Mouse (Mus musculus): ENCODE results near the gene Parp8. TPM values are rescaled to one million over a fixed set of nuclear protein-coding genes. Genes with fewer than 3 reads are reported as not detected.

Parp8 gene
- polyA plus RNA-seq, 1 experiment from 2014 or later = 11.8 TPM

DNA sequence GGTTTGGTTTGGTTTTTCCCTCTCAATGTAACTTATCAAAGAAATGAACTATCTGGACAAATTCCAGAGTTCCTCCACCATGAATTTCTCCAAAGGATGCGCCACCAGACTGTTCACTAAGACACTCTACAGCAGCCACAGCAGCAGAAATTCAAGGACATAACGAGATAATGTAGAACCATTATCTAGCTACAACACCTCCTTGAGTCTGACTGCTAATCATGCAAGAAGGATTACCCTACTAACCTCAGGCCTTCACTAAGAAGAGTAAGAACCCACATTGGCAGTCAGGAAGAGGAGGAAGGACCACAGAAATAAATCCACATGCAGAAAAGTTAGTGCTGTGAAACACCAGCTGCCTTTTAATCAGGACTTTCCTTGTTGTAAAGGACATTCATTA, 11.8 kb downstream of the Parp8 start:
- no peak for ATAC-seq (replicated peaks; ENCODE audit: insufficient number of reproducible peaks, insufficient read depth, low FRiP score, low read depth)
- H3K4me2 ChIP-seq = no peak overlapping the region
- H3K9ac ChIP-seq = no peak overlapping the region
- no peaks in the 10 kb centered on the region for H3K27me3 ChIP-seq
- H3K9me3 ChIP-seq (replicated peaks) = no peaks in the 10 kb centered on the region
- no peak overlapping the region for H3K4me3 ChIP-seq
- no peaks in the 10 kb centered on the region; the same call in 1 of the 2 replicates for H3K36me3 ChIP-seq
- 73% methylated on average over 2 of the region's 2 CpGs for WGBS
- H3K27ac ChIP-seq = no peak overlapping the region
- no peaks in the 10 kb centered on the region for H3K4me1 ChIP-seq (replicated peaks)

DNA sequence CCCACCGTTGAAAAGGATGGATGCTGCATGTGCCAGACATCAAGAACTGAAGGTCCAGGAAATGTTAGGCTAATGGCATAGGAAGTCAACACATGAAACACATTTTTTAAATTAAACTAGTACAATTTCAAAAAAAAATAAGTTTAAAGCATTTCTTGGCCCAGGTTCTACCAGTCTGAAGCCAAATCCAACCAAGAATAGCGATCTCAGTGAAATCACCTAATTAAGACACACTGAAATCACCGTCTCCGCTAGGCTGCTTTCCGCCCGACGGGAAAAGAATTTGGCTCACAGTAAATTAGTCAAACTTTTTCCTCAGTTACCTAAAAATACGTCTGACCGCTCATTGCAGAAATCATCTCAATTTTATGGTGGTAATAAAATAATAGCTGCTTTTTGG, 13.3 kb downstream of the Parp8 start:
- no peak for ATAC-seq (replicated peaks; ENCODE audit: insufficient number of reproducible peaks, insufficient read depth, low FRiP score, low read depth)
- Histone ChIP-seq H3K4me2 (no peak overlapping the region), H3K36me3 (no peaks in the 10 kb centered on the region; the same call in 1 of the 2 replicates), H3K27me3 (no peaks in the 10 kb centered on the region), H3K9ac (no peak overlapping the region), H3K4me1 (replicated peaks) (no peaks in the 10 kb centered on the region), H3K27ac (no peak overlapping the region), H3K4me3 (no peak overlapping the region), H3K9me3 (replicated peaks) (no peaks in the 10 kb centered on the region)
- 85% methylated on average over 9 of the region's 9 CpGs for WGBS

DNA sequence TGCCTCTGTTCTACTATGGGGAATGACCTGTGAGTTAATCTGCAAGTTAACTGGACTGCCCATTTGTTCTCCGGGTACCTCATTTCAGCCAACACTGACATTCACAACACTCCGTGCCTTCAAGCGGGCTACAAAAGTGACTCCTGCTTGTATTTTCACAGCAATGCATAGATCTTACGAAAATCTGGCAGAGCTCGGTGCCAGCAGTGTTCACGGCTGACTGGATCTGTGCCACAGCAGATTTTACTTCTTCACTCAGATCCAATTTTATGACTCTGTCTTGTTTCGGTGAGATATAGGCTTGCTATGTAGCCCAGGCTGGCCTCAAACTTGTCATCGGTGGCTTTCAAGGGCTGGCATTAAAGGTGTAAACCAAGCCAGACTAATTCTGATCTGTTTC, 15.2 kb downstream of the Parp8 start:
- Histone ChIP-seq H3K27ac (no peak overlapping the region), H3K4me3 (no peak overlapping the region), H3K9me3 (replicated peaks) (no peaks in the 10 kb centered on the region), H3K36me3 (no peaks in the 10 kb centered on the region; the same call in 1 of the 2 replicates), H3K4me1 (replicated peaks) (no peaks in the 10 kb centered on the region), H3K27me3 (no peaks in the 10 kb centered on the region), H3K9ac (no peak overlapping the region), H3K4me2 (no peak overlapping the region)
- ATAC-seq (replicated peaks; ENCODE audit: insufficient number of reproducible peaks, insufficient read depth, low FRiP score, low read depth) = no peak
- 72% methylated on average over 8 of the region's 8 CpGs for WGBS

DNA sequence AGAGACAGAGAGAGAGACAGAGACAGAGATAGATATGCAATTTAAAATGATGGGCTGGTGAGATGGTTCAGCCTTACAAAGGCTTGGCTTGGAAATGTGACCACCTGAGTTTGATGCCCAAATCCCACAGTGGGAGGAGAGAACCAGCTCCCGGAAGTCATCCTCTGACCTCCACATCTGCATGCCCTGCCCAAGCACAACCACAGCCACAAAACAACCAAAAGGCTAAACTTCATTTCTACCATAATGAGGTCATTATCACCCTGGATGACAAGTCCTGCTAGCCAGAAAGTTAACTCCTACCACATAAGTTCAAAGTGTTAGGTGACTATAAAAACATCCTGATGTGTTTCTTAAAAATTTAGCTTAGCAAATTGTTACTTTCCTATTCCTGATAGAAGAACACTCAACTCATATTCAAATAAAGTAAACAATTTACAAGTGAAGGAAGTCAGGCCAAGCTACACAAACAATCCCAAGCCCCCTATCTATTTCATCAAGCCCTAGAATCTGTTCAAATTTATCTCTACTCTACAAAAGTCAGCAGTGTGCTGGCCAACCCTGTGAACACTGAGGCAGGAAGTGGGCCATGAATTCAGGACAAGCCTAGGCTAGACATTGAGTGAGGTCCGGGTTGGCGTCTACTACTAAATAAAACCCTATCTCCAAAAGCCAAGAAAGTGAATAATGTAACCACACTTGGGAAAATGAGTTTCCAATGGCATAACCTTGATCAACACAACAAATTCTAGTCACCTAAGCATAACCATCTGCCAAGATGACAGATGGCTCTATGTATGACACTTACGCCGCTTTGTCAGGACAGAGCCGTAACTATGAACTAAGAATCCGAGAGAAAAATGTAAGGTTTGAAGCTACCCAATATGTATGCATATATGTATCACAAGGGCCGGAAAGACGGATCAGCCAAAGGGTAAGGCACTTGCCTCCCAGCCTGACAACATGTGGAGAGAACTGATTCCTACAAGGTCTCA, 17.0 kb downstream of the Parp8 start:
- Histone ChIP-seq H3K4me3 (no peak overlapping the region), H3K4me1 (replicated peaks) (no peaks in the 10 kb centered on the region), H3K27me3 (no peaks in the 10 kb centered on the region), H3K36me3 (no peaks in the 10 kb centered on the region), H3K9ac (no peak overlapping the region), H3K27ac (no peak overlapping the region), H3K9me3 (replicated peaks) (no peaks in the 10 kb centered on the region), H3K4me2 (no peak overlapping the region)
- ATAC-seq (replicated peaks; ENCODE audit: insufficient number of reproducible peaks, insufficient read depth, low FRiP score, low read depth) = no peak
- WGBS = 92% methylated on average over 9 of the region's 9 CpGs

DNA sequence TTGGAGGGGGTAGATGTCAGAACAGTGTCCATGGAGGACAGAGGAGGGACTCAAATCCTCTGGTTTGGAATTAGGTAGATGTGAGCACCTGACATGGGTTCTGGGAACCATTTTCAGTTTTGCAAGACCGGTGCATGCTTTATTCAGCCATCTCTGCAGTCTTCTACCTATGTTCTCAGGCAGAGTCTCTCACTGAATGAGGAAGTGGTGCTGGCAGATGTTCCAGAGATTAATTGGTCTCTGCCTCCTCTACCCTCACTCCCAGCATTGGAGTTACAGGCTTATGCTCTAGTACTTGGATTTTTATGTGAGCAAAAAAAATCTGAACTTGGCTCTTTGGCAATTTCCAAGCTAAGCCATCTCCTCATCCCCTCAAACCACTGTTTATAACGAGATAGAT, 17.8 kb downstream of the Parp8 start:
- no peak overlapping the region for H3K27ac ChIP-seq
- H3K36me3 ChIP-seq = no peaks in the 10 kb centered on the region
- H3K4me1 ChIP-seq (replicated peaks) = no peaks in the 10 kb centered on the region
- H3K9ac ChIP-seq = no peak overlapping the region
- H3K9me3 ChIP-seq (replicated peaks) = no peaks in the 10 kb centered on the region
- WGBS = 80% methylated on average over 2 of the region's 2 CpGs
- no peak for ATAC-seq (replicated peaks; ENCODE audit: insufficient number of reproducible peaks, insufficient read depth, low FRiP score, low read depth)
- H3K4me2 ChIP-seq = no peak overlapping the region
- H3K4me3 ChIP-seq = no peak overlapping the region
- H3K27me3 ChIP-seq = no peaks in the 10 kb centered on the region

DNA sequence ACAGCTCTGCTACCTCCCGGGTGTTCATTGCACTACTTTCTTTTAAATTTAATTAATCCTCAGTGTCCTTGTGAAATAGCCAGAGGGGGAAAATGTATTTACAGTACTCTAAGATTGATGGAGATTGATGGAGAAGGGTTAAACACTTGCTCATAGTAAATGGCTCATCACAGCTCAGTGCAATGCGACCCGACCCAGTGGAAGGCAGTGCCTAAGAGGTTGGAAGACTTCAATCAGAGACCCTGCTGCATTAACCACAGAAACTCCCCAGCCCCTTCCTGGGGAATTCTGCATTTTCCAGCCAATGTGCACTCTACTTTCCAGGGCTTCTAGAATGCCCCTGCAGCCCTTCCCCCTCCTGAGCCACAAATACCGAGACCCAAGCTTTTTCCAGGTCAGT, 18.7 kb downstream of the Parp8 start:
- H3K27me3 ChIP-seq = no peaks in the 10 kb centered on the region
- 52% methylated on average over 4 of the region's 4 CpGs for WGBS
- no peak overlapping the region for H3K9ac ChIP-seq
- no peak overlapping the region for H3K27ac ChIP-seq
- H3K4me1 ChIP-seq (replicated peaks) = no peaks in the 10 kb centered on the region
- H3K4me3 ChIP-seq = no peak overlapping the region
- H3K9me3 ChIP-seq (replicated peaks) = no peaks in the 10 kb centered on the region
- no peak for ATAC-seq (replicated peaks; ENCODE audit: insufficient number of reproducible peaks, insufficient read depth, low FRiP score, low read depth)
- H3K36me3 ChIP-seq = no peaks in the 10 kb centered on the region
- no peak overlapping the region for H3K4me2 ChIP-seq

DNA sequence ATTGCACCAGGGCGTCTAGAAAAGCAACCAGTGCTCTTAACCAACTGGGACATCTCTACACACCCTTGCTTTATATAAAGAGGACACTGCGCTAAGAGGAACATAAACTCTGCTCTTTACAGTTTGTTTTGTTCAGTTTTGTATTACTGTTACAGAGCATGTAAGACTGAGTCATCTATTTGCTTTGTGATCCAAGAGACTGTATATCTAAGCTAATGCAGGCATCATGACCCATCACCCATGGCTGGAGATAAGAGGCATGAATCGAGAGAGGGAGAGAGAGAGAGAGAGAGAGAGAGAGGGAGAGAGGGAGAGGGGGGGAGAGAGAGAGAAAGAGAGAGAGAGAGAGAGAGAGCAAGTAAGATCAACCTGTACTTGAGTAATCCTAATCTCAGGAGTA, 24.8 kb downstream of the Parp8 start:
- Histone ChIP-seq H3K27ac (no peak overlapping the region), H3K4me2 (no peak overlapping the region), H3K9ac (no peak overlapping the region), H3K4me3 (no peak overlapping the region), H3K36me3 (no peaks in the 10 kb centered on the region), H3K4me1 (replicated peaks) (no peaks in the 10 kb centered on the region), H3K9me3 (replicated peaks) (no peaks in the 10 kb centered on the region), H3K27me3 (no peaks in the 10 kb centered on the region)
- 78% methylated on average over 3 of the region's 3 CpGs for WGBS
- no peak for ATAC-seq (replicated peaks; ENCODE audit: insufficient number of reproducible peaks, insufficient read depth, low FRiP score, low read depth)

DNA sequence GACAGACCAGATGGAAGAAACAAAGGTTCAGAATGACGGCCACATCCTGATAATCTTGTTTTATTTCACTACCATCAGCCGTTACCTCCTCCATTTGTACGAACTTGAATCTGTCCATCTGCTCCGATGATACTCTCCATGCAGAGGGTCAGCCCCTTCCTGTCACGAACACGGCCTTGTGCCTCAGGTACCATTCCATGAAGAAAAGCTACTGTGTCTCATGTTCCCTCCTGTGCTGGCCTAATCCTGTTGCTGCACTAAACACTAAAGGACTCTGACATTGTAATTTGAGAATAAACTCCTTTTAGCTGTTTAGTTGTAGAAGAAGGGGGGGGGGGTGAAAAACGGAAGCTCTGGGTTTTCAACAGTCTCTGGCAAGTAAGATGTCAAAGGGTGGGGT, 33.8 kb downstream of the Parp8 start:
- no peak for ATAC-seq (replicated peaks; ENCODE audit: insufficient number of reproducible peaks, insufficient read depth, low FRiP score, low read depth)
- Histone ChIP-seq H3K9ac (no peak overlapping the region), H3K4me1 (replicated peaks) (0 out of 2 replicates have a peak, but pooled peaks cover 6% of the 10 kb centered on the region), H3K36me3 (no peaks in the 10 kb centered on the region), H3K27me3 (no peaks in the 10 kb centered on the region), H3K4me3 (no peak overlapping the region), H3K27ac (no peak overlapping the region), H3K4me2 (no peak overlapping the region), H3K9me3 (replicated peaks) (no peaks in the 10 kb centered on the region)
- 74% methylated on average over 7 of the region's 7 CpGs for WGBS

DNA sequence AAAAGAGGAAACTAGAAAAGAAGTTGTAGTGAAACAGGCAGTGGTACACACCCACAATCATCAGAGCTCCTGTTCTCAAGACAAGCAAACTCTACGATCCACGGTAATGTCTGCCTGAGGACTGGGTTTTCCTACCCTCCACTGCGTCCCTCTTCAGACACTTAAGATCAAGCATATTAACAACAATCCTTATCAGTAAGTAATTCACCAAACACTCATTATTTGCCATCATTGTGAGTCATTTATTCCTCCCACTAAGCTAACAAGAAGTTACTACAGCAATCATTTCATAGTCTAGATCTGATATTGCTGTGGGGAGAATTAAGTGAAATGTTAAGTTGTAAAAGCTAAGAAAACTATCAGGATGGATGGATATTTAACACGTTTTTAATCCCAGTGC, 35.0 kb downstream of the Parp8 start:
- Histone ChIP-seq H3K27me3 (no peaks in the 10 kb centered on the region), H3K27ac (no peak overlapping the region), H3K4me1 (replicated peaks) (0 out of 2 replicates have a peak, but pooled peaks cover 6% of the 10 kb centered on the region), H3K9me3 (replicated peaks) (no peaks in the 10 kb centered on the region), H3K36me3 (no peaks in the 10 kb centered on the region), H3K9ac (no peak overlapping the region), H3K4me2 (no peak overlapping the region), H3K4me3 (no peak overlapping the region)
- no peak for ATAC-seq (replicated peaks; ENCODE audit: insufficient number of reproducible peaks, insufficient read depth, low FRiP score, low read depth)
- WGBS = 62% methylated on average over 4 of the region's 4 CpGs

DNA sequence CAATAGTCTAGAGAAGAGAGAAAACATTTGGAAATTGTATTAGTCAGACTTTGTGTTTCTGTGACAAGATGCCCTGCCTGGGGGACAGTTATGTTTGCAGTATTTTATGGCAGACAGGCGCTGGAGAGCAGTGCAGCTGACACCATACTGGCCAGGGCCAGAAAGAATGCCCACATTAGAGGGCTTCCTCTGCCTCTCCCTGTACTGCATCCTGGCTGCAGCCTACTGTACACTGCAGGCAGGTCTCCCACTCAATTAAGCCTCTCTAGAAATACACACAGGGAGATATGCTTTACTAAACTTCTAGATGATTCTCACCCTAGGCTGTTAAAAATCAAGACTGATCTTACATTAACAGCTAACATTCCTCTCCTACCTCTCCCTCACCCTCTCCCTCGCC, 36.6 kb downstream of the Parp8 start:
- no peaks in the 10 kb centered on the region for H3K27me3 ChIP-seq
- H3K9ac ChIP-seq = no peak overlapping the region
- WGBS = 61% methylated on average over 2 of the region's 2 CpGs
- H3K36me3 ChIP-seq = no peaks in the 10 kb centered on the region
- H3K4me2 ChIP-seq = no peak overlapping the region
- H3K9me3 ChIP-seq (replicated peaks) = no peaks in the 10 kb centered on the region
- H3K27ac ChIP-seq = no peak overlapping the region; the same call in 1 of the 2 replicates
- no peak overlapping the region for H3K4me3 ChIP-seq
- 0 out of 2 replicates have a peak, but pooled peaks cover 6% of the 10 kb centered on the region for H3K4me1 ChIP-seq (replicated peaks)
- no peak for ATAC-seq (replicated peaks; ENCODE audit: insufficient number of reproducible peaks, insufficient read depth, low FRiP score, low read depth)

DNA sequence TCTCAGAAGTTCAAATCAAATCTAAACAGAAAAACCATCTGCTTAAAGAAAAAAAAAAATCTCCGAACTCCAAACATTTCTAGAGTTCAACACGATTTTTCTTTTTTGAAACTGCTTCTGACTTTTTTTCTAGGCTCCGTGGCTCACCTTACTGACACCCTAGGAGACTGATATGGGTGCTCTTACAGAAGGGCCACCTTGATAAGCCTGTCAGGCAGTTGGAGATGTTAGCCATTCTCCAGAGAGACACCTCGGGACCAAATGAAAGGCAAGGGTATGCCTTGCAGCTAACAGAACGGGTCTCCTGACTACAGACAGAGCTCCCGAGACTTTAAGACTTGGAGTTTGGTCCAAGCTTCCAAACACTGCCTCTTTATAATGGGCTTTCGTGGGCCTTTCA, 37.1 kb downstream of the Parp8 start:
- Histone ChIP-seq H3K36me3 (no peaks in the 10 kb centered on the region), H3K4me3 (no peak overlapping the region), H3K27me3 (no peaks in the 10 kb centered on the region), H3K27ac (no peak overlapping the region), H3K9ac (no peak overlapping the region), H3K9me3 (replicated peaks) (no peaks in the 10 kb centered on the region), H3K4me1 (replicated peaks) (0 out of 2 replicates have a peak, but pooled peaks cover 6% of the 10 kb centered on the region), H3K4me2 (no peak overlapping the region)
- 53% methylated on average over 7 of the region's 7 CpGs for WGBS
- no peak for ATAC-seq (replicated peaks; ENCODE audit: insufficient number of reproducible peaks, insufficient read depth, low FRiP score, low read depth)

DNA sequence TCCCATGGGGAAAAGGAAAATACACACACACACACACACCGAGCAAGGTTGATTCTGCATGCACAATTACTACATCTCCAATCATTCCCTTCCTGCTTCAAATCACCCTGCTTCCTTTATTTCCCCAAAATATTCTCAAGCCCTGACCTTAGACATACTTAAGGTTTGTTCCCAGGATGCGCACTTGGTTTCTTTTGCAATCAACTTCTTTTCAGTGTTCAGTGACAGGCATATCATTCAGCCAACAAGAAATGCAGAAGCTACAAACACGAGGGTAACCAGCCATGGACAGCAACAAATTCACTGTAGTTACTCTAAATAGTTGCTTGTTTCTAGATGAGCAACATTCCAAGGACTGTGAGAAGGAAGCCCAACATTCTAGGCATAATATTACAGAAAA, 38.1 kb downstream of the Parp8 start:
- ATAC-seq (replicated peaks; ENCODE audit: insufficient number of reproducible peaks, insufficient read depth, low FRiP score, low read depth) = no peak
- Histone ChIP-seq H3K4me1 (replicated peaks) (0 out of 2 replicates have a peak, but pooled peaks cover 6% of the 10 kb centered on the region), H3K9me3 (replicated peaks) (no peaks in the 10 kb centered on the region), H3K9ac (no peak overlapping the region), H3K4me2 (no peak overlapping the region), H3K27ac (no peak overlapping the region), H3K36me3 (no peaks in the 10 kb centered on the region), H3K4me3 (no peak overlapping the region), H3K27me3 (no peaks in the 10 kb centered on the region)
- WGBS = 79% methylated on average over 3 of the region's 3 CpGs
